Mouse (Mus musculus) liver, embryonic 16.5 days (tissue): ENCODE measurements around the gene Evx2. TPM values are rescaled to one million over a fixed set of nuclear protein-coding genes. Genes with fewer than 3 reads are reported as not detected.

Experiments used
- ATAC-seq: fragments of 200-750 bp; cut with Nextera tagmentation; 2 replicates; pipeline ENCODE4 v1.8.0; 2017; ENCODE audit warnings: low read depth, mild to moderate bottlenecking, moderate number of reproducible peaks, moderate library complexity
- H3K27ac ChIP-seq: fragments of 300-500 bp; sonication (generic); 2 replicates; pipeline ENCODE4 v1.5.1; 2014; ENCODE audit warnings: mild to moderate bottlenecking, low read length
- H3K27me3 ChIP-seq: fragments of 300-500 bp; sonication (generic); 2 replicates; pipeline ENCODE4 v1.6.1; 2014; ENCODE audit warnings: low read depth, low read length, mixed read lengths; ENCODE audit not compliant: control insufficient read depth, insufficient read depth
- H3K36me3 ChIP-seq: fragments of 300-500 bp; sonication (generic); 2 replicates; pipeline ENCODE4 v1.6.1; 2014; ENCODE audit warnings: mild to moderate bottlenecking; ENCODE audit not compliant: control insufficient read depth, insufficient read depth
- H3K4me1 ChIP-seq: fragments of 300-500 bp; sonication (generic); 2 replicates; pipeline ENCODE4 v1.6.1; 2014; ENCODE audit warnings: low read depth, low read length, mixed read lengths; ENCODE audit not compliant: control insufficient read depth
- H3K4me2 ChIP-seq: fragments of 300-500 bp; sonication (generic); 2 replicates; pipeline ENCODE4 v1.6.1; 2014; ENCODE audit warnings: low read depth, low read length, mixed read lengths
- H3K4me3 ChIP-seq: fragments of 300-500 bp; sonication (generic); 2 replicates; pipeline ENCODE4 v1.5.1; 2014; ENCODE audit warnings: low read depth, mild to moderate bottlenecking, low read length
- H3K9ac ChIP-seq: fragments of 300-500 bp; sonication (generic); 2 replicates; pipeline ENCODE4 v1.6.1; 2014; ENCODE audit warnings: low read depth, low read length
- H3K9me3 ChIP-seq: fragments of 300-500 bp; sonication (generic); replicated peaks from 2 replicates; pipeline ENCODE4 v1.6.1; 2016; ENCODE audit warnings: low read length; ENCODE audit not compliant: control insufficient read depth
- WGBS: fragments of 180-500 bp; shearing (Covaris S2); extraction: QIAGEN DNeasy Blood & Tissue Kit; methylation state at CpG from one replicate; pipeline ENCODE4 v1.1.7; 2014; ENCODE audit not compliant: insufficient replicate concordance; 5-methylcytosine and 5-hydroxymethylcytosine counted together
- polyA plus RNA-seq: library from polyadenylated mRNA; unstranded; fragments of >200 nt; fragmentation: Nextera tagmentation; extraction: Ambion mirVana; gene quantifications from 2 replicates; pipeline ENCODE4 v1.2.1, GENCODE M21; 2015

The Evx2 gene
- polyA plus RNA-seq, 1 experiment from 2014 or later = not detected

GRCm38 (mm10) chr2:74669230-74669578 is 9.8 kb upstream of the Evx2 start:
- Histone ChIP-seq H3K36me3 (no peaks in the 10 kb centered on the region), H3K27ac (no peak overlapping the region), H3K9me3 (no peaks in the 10 kb centered on the region), H3K27me3 (peaks cover 95% of the 10 kb centered on the region), H3K4me1 (no peaks in the 10 kb centered on the region), H3K4me3 (no peak overlapping the region), H3K9ac (no peak overlapping the region), H3K4me2 (no peak overlapping the region)
- ATAC-seq = no peak
- WGBS = 2% methylated on average over 3 of the region's 3 CpGs

- ATAC-seq = no peak
- Histone ChIP-seq H3K9me3 (no peaks in the 10 kb centered on the region), H3K9ac (no peak overlapping the region), H3K4me2 (peak overlapping the region; percentile 55), H3K36me3 (no peaks in the 10 kb centered on the region), H3K4me1 (no peaks in the 10 kb centered on the region), H3K27ac (no peak overlapping the region), H3K27me3 (peaks cover 95% of the 10 kb centered on the region), H3K4me3 (peak overlapping the region; percentile 36)
- whole genome bisulfite sequencing = under 1% methylated on average over 50 of the region's 74 CpGs
Observed at GRCm38 (mm10) chr2:74668370-74669229, 9.2 kb upstream of the Evx2 start.

GRCm38 (mm10) chr2:74667842-74668357 is 8.5 kb upstream of the Evx2 start, which contains the start of gene Hoxd13:
Gene Hoxd13, plus strand, starts transcription at chr2:74668310.
- no peak within 1 kb of the TSS for H3K9ac ChIP-seq
- H3K4me2 ChIP-seq = peak within 1 kb of the TSS; percentile 55
- peak within 1 kb of the TSS; percentile 36 for H3K4me3 ChIP-seq
- H3K4me1 ChIP-seq = no peaks in the 10 kb centered on the region
- 0% methylated on average over 29 of the region's 51 CpGs for WGBS
- peaks cover 94% of the 10 kb centered on the region for H3K27me3 ChIP-seq
- no peaks in the 10 kb centered on the region for H3K9me3 ChIP-seq
- no peak within 1 kb of the TSS for H3K27ac ChIP-seq
- no peak for ATAC-seq
- H3K36me3 ChIP-seq = no peaks in the 10 kb centered on the region

- WGBS = 3% methylated on average over 36 of the region's 36 CpGs
- Histone ChIP-seq H3K4me3 (no peak overlapping the region), H3K4me2 (no peak overlapping the region)
Observed at GRCm38 (mm10) chr2:74667191-74667841, 8.0 kb upstream of the Evx2 start.

GRCm38 (mm10) chr2:74666411-74666810 is 7.1 kb upstream of the Evx2 start:
- Histone ChIP-seq H3K27ac (no peak overlapping the region), H3K9me3 (no peaks in the 10 kb centered on the region), H3K4me1 (no peaks in the 10 kb centered on the region), H3K9ac (no peak overlapping the region), H3K36me3 (no peaks in the 10 kb centered on the region), H3K27me3 (peaks cover 93% of the 10 kb centered on the region), H3K4me2 (no peak overlapping the region), H3K4me3 (no peak overlapping the region)
- ATAC-seq = no peak
- 3% methylated on average over 7 of the region's 7 CpGs for WGBS

More at GRCm38 (mm10) chr2:74667191-74667841, 8.0 kb upstream of the Evx2 start:
- H3K4me1 ChIP-seq = no peaks in the 10 kb centered on the region
- no peak overlapping the region for H3K27ac ChIP-seq
- ATAC-seq = no peak
- no peaks in the 10 kb centered on the region for H3K36me3 ChIP-seq
- H3K27me3 ChIP-seq = peaks cover 93% of the 10 kb centered on the region
- H3K9me3 ChIP-seq = no peaks in the 10 kb centered on the region
- no peak overlapping the region for H3K9ac ChIP-seq

- Histone ChIP-seq H3K36me3 (no peaks in the 10 kb centered on the region), H3K27me3 (peaks cover 95% of the 10 kb centered on the region), H3K4me3 (no peak overlapping the region), H3K4me2 (no peak overlapping the region), H3K4me1 (no peaks in the 10 kb centered on the region), H3K9ac (no peak overlapping the region), H3K9me3 (no peaks in the 10 kb centered on the region), H3K27ac (no peak overlapping the region)
- 3% methylated on average over 18 of the region's 18 CpGs for WGBS
- ATAC-seq = no peak
Observed at GRCm38 (mm10) chr2:74663291-74663925, 4.1 kb upstream of the Evx2 start.

- no peaks in the 10 kb centered on the region for H3K9me3 ChIP-seq
- no peak overlapping the region for H3K27ac ChIP-seq
- no peak overlapping the region for H3K4me3 ChIP-seq
- no peak overlapping the region for H3K4me2 ChIP-seq
- no peak overlapping the region for H3K9ac ChIP-seq
- WGBS = 2% methylated on average over 14 of the region's 14 CpGs
- H3K36me3 ChIP-seq = no peaks in the 10 kb centered on the region
- H3K27me3 ChIP-seq = peaks cover 96% of the 10 kb centered on the region
- H3K4me1 ChIP-seq = no peaks in the 10 kb centered on the region
- ATAC-seq = no peak
Observed at GRCm38 (mm10) chr2:74661685-74662084, 2.3 kb upstream of the Evx2 start.

- no peak overlapping the region for H3K27ac ChIP-seq
- H3K36me3 ChIP-seq = no peaks in the 10 kb centered on the region
- WGBS = 2% methylated on average over 30 of the region's 30 CpGs
- H3K9me3 ChIP-seq = no peaks in the 10 kb centered on the region
- no peak overlapping the region for H3K4me3 ChIP-seq
- H3K27me3 ChIP-seq = peaks cover 96% of the 10 kb centered on the region
- H3K9ac ChIP-seq = no peak overlapping the region
- H3K4me2 ChIP-seq = no peak overlapping the region
- H3K4me1 ChIP-seq = no peaks in the 10 kb centered on the region; the same call in none of the 2 replicates
- no peak for ATAC-seq
Observed at GRCm38 (mm10) chr2:74660421-74661375, 1.3 kb upstream of the Evx2 start.
